Mouse (Mus musculus) C2C12 (cell line): ENCODE measurements around the gene Fkbp6.

Experiments
- CEBPB ChIP-seq: IDR thresholded peaks from one replicate; pipeline ENCODE4 v1.6.1; 2011; ENCODE audit warnings: low read depth, mild to moderate bottlenecking, control low read depth, moderate library complexity
- CTCF ChIP-seq: IDR thresholded peaks from one replicate; pipeline ENCODE4 v1.5.1; 2011; ENCODE audit not compliant: control insufficient read depth, insufficient read depth, insufficient read length
- FOSL1 ChIP-seq: IDR thresholded peaks from one replicate; pipeline ENCODE4 v1.8.0; 2011; ENCODE audit warnings: mild to moderate bottlenecking, low read length; ENCODE audit not compliant: poor library complexity, insufficient read depth, severe bottlenecking
- MAX ChIP-seq: IDR thresholded peaks from one replicate; pipeline ENCODE4 v1.6.1; 2011; ENCODE audit warnings: mild to moderate bottlenecking, control low read depth
- MYOD1 ChIP-seq: IDR thresholded peaks from one replicate; pipeline ENCODE4 v1.6.1; 2011; ENCODE audit warnings: low read depth; ENCODE audit not compliant: control insufficient read depth, insufficient read length
- MYOG ChIP-seq: IDR thresholded peaks from one replicate; pipeline ENCODE4 v1.6.1; 2011; ENCODE audit not compliant: control insufficient read depth, insufficient read length; ENCODE audit errors: extremely low read depth
- USF1 ChIP-seq: IDR thresholded peaks from one replicate; pipeline ENCODE4 v1.6.1; 2011; ENCODE audit warnings: low read depth, mild to moderate bottlenecking, control low read depth, moderate library complexity

GRCm38 (mm10) chr5:135380681-135381080 lies 30.8 kb upstream of the Fkbp6 start:
- TF ChIP-seq MYOG = no peak
- TF ChIP-seq CTCF = no peak
- no peak for TF ChIP-seq CEBPB
- TF ChIP-seq MYOD1 = no peak
- TF ChIP-seq MAX = no peak
- no peak for TF ChIP-seq USF1
- no peak for TF ChIP-seq FOSL1
